Comparison of ENCODE assay signal across 9 mouse cellular contexts in genomic region chr11:23496661-23497060, GRCm38 (mm10). TPM values are rescaled to one million over a fixed set of nuclear protein-coding genes. Genes with fewer than 3 reads are reported as not detected.
DNase-seq lines count a peak whose midpoint lies in the region; ATAC-seq and TF ChIP-seq lines count a peak whose summit lies in the region.
"Had no signal": no experiment of that assay in that cellular context is flagged by ENCODE, and none has a peak within 500 bp of the region (broad histone marks: within the 10 kb centered on the region; RNA-seq: fewer than 3 reads in every experiment).

No protein-coding gene starts in this region.

- H3K4me2 ChIP-seq in forebrain, postnatal 0 days (ENCODE audit: low read depth), result peak overlapping the region; percentile 82
- peak overlapping the region; percentile 74 for H3K4me2 ChIP-seq in liver, embryonic 11.5 days

- no peak overlapping the region for H3K27ac ChIP-seq in brown adipose tissue, adult 24 weeks (replicated peaks; ENCODE audit: low read depth, low read length)
- H3K27ac ChIP-seq in forebrain, postnatal 0 days (ENCODE audit: low read depth, low read length), result peak overlapping the region; percentile 97
- no peak overlapping the region for H3K27ac ChIP-seq in liver, embryonic 11.5 days (ENCODE audit: low read depth, low read length)

- peak overlapping the region; percentile 74 for H3K4me3 ChIP-seq in brown adipose tissue, adult 24 weeks (ENCODE audit: insufficient read depth, low read depth, low read length)
- peak overlapping the region; percentile 92 for H3K4me3 ChIP-seq in forebrain, postnatal 0 days (ENCODE audit: low read depth, low read length)
- peak overlapping the region; percentile 91 for H3K4me3 ChIP-seq in liver, embryonic 11.5 days (ENCODE audit: low read depth, low read length)

- no peaks in the 10 kb centered on the region for H3K27me3 ChIP-seq in forebrain, postnatal 0 days (ENCODE audit: insufficient read depth, low read length)
- no peaks in the 10 kb centered on the region for H3K27me3 ChIP-seq in liver, embryonic 11.5 days (replicated peaks; ENCODE audit: control insufficient read depth, insufficient read depth, low read length)

- 29% methylated on average over 6 of the region's 6 CpGs for WGBS in forebrain, postnatal 0 days
- WGBS in liver, embryonic 11.5 days, result 59% methylated on average over 6 of the region's 6 CpGs

- H3K36me3 ChIP-seq in forebrain, postnatal 0 days (ENCODE audit: insufficient read depth), result peaks cover 32% of the 10 kb centered on the region
- peaks cover 25% of the 10 kb centered on the region for H3K36me3 ChIP-seq in liver, embryonic 11.5 days (ENCODE audit: control insufficient read depth, insufficient read depth, low read length)

- H3K4me1 ChIP-seq in brown adipose tissue, adult 24 weeks (ENCODE audit: control insufficient read depth, insufficient read depth, insufficient read length, low read length), result peaks cover 5% of the 10 kb centered on the region
- H3K4me1 ChIP-seq in forebrain, postnatal 0 days (ENCODE audit: insufficient read depth), result peaks cover 12% of the 10 kb centered on the region; the same call in 1 of the 2 replicates
- peaks cover 12% of the 10 kb centered on the region for H3K4me1 ChIP-seq in liver, embryonic 11.5 days (replicated peaks; ENCODE audit: control insufficient read depth, insufficient read depth, low read length)

- peak; percentile 15 for DNase-seq in kidney, adult 11 months
- DNase-seq in kidney, postnatal 36 days, result no peak
- peak; percentile 20 for DNase-seq in forebrain, postnatal 0 days
- DNase-seq in liver, embryonic 11.5 days (ENCODE audit: low spot score), result no peak
- DNase-seq in left cerebral cortex, postnatal 36 days (ENCODE audit: low spot score in 2 of 2), result no peak
- no peak for DNase-seq in left cerebral cortex, adult 8-10 months (ENCODE audit: low spot score in 2 of 2)
- DNase-seq in frontal cortex, postnatal 25 days (ENCODE audit: low spot score in 2 of 2), result no peak

- ATAC-seq in forebrain, postnatal 0 days, result no peak
- ATAC-seq in liver, embryonic 11.5 days (replicated peaks; ENCODE audit: low FRiP score), result no peak

- peak overlapping the region; percentile 97 for H3K9ac ChIP-seq in forebrain, postnatal 0 days
- H3K9ac ChIP-seq in liver, embryonic 11.5 days (ENCODE audit: low read depth, low read length), result peak overlapping the region; percentile 98

- intact Hi-C loops in left cerebral cortex, postnatal 36 days (cut with DNase I), result loop anchor here (5.0 to 10.0 kb wide), 2 partner anchors 71 to 128 kb away; no protein-coding TSS in a partner anchor

- no peaks in the 10 kb centered on the region for H3K9me3 ChIP-seq in forebrain, postnatal 0 days (ENCODE audit: low read length)
- H3K9me3 ChIP-seq in liver, embryonic 11.5 days (ENCODE audit: control insufficient read depth, low read length), result no peaks in the 10 kb centered on the region

- TF ChIP-seq CTCF in forebrain, postnatal 0 days (IDR thresholded peaks at IDR 0.05; ENCODE audit: low read depth), result no peak

RNA-seq across cellular contexts. Expression of gene Ahsa2, which starts 1.2 kb away (rescaled TPM):
- 32.3 and 81.8 TPM in 2 replicates for polyA plus RNA-seq in brown adipose tissue, adult 24 weeks (2012; ENCODE audit: insufficient read depth, insufficient read length, missing spikeins)
- total RNA-seq in forebrain, postnatal 0 days (2014; rRNA removed), result 40.3 and 57.4 TPM in 2 replicates
- 55.3 and 56.8 TPM in 2 replicates for polyA plus RNA-seq in forebrain, postnatal 0 days (2015; fragmentation: Nextera tagmentation; extraction: Ambion mirVana)
- 76.8 and 79.6 TPM in 2 replicates for polyA plus RNA-seq in liver, embryonic 11.5 days (2014; fragmentation: Nextera tagmentation; extraction: Ambion mirVana)
- total RNA-seq in left cerebral cortex, postnatal 36 days (2021), result 10 to 100 TPM; 37.9 to 45.3 TPM
- total RNA-seq in left cerebral cortex, adult 8-10 months (2022), result 10 to 100 TPM; 29.9 to 42.2 (median 35.0) TPM

RNA-seq across cellular contexts. Expression of gene 1700093K21Rik, which starts 24.3 kb away (rescaled TPM):
- not detected in 2 replicates for polyA plus RNA-seq in brown adipose tissue, adult 24 weeks (2012; ENCODE audit: insufficient read depth, insufficient read length, missing spikeins)
- total RNA-seq in forebrain, postnatal 0 days (2014; rRNA removed), result 0.38 TPM in 1 of 2 replicates, not detected in the other
- polyA plus RNA-seq in forebrain, postnatal 0 days (2015; fragmentation: Nextera tagmentation; extraction: Ambion mirVana), result 0.20 and 0.27 TPM in 2 replicates
- polyA plus RNA-seq in liver, embryonic 11.5 days (2014; fragmentation: Nextera tagmentation; extraction: Ambion mirVana), result not detected in 2 replicates
- total RNA-seq in left cerebral cortex, postnatal 36 days (2021), result under 1 TPM in 1 of 2 experiments, not detected in 1; 0.68 TPM
- under 1 TPM in 1 of 4 experiments, not detected in 3; 0.55 TPM for total RNA-seq in left cerebral cortex, adult 8-10 months (2022)
- total RNA-seq: neutrophil, adult 5-6 weeks had no signal

Comparison
In these comparisons a context has a peak if more than half of its experiments do, and no peak if none do; other contexts are left out.
1. DNase-seq: peak in kidney, adult 11 months (single experiment) and forebrain, postnatal 0 days (single experiment); none in kidney, postnatal 36 days (0 of 2), liver, embryonic 11.5 days (single experiment), left cerebral cortex, postnatal 36 days (0 of 2), left cerebral cortex, adult 8-10 months (0 of 2) and frontal cortex, postnatal 25 days (0 of 2).
2. Peak in every context shown above with its lines, with median percentiles within 50 percentile points of each other: H3K4me3 ChIP-seq.